In the genomic region with DNA sequence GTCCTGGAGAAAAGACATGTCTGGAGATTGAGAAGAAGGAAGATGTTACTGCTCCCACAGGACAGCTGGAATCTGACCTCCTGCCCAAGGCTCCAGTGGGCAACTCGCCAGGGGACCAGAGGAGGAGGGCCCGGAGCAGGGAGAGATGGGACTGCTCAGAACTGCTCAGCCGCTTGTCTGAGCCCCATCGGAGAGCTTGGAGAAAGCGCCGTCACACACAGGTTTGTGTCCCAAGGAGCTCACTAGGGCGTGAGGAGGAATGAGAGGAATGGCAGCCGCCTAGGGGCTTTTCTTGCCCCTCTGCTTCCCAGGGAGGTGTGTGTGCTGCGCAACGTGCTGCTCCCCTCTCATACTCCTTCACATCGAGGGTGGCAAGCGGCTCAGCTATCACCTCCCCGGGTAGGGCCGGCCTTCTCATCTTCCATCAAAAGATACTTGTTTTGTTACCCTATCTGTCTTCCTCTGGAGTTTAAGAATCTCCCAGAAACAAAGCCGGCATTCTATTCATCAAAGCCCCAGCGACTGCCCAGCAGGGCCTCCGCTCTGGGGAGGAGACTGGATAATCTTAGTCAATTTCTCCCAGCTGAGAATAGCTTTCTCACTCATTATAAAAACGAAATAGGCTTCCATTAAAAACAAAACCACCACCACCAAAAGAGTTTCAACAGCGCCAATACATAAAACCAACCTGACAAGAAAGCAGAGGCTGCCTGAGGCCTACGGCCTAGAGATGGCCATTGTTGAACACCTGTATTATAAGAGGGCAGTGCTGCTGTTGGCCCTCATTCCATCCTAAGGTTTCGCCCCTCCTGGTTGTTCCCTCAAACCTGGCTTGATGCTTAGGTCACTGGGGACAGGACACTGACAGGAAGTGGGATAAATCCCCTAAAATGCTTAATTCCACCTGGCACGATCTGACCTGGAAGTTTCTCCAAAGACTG, we compare ENCODE assay signal across 8 mouse cellular contexts. TPM values are rescaled to one million over a fixed set of nuclear protein-coding genes. Genes with fewer than 3 reads are reported as not detected.
DNase-seq lines count a peak whose midpoint lies in the region; ATAC-seq and TF ChIP-seq lines count a peak whose summit lies in the region.

No protein-coding gene starts in this region.

- H3K9me3 ChIP-seq in stomach, embryonic 15.5 days, result no peaks in the 10 kb centered on the region

- WGBS in stomach, embryonic 15.5 days, result 35% methylated on average over 22 of the region's 22 CpGs
- WGBS in thymus, adult 2 months, result 90% methylated on average over 22 of the region's 22 CpGs

- no peak for ATAC-seq in stomach, embryonic 15.5 days (ENCODE audit: insufficient read depth, low FRiP score, low read depth)

- no peak overlapping the region for H3K4me3 ChIP-seq in stomach, embryonic 15.5 days (replicated peaks)
- H3K4me3 ChIP-seq in thymus, adult 2 months (ENCODE audit: control insufficient read depth, insufficient read depth, low read length), result no peak overlapping the region

- no peak for TF ChIP-seq CTCF in thymus, adult 2 months (IDR thresholded peaks at IDR 0.05; ENCODE audit: borderline replicate concordance, control insufficient read depth, extremely low read depth, insufficient read depth, low read length, poor library complexity)

- peak; percentile 30 for DNase-seq in urinary bladder, postnatal 10 days (ENCODE audit: low spot score)
- no peak for DNase-seq in urinary bladder, adult 18-20 months (ENCODE audit: low spot score in 2 of 2)
- peak; percentile 59 for DNase-seq in gastrocnemius, postnatal 10 days
- peak; percentile 85 for DNase-seq in kidney, adult 18-20 months
- DNase-seq in lung, postnatal 25 days (ENCODE audit: low spot score), result peak; percentile 31
- no peak for DNase-seq in thymus, adult 2 months
- DNase-seq in B cell, adult 2 months, result no peak

- TF ChIP-seq POLR2A in thymus, adult 2 months (IDR thresholded peaks at IDR 0.05; ENCODE audit: control insufficient read depth, extremely low read depth, insufficient read depth, low read length, poor library complexity), result no peak

- H3K27me3 ChIP-seq in stomach, embryonic 15.5 days (replicated peaks), result no peaks in the 10 kb centered on the region
- H3K27me3 ChIP-seq in thymus, adult 2 months (ENCODE audit: control insufficient read depth, insufficient read depth, low read length), result no peaks in the 10 kb centered on the region

- H3K27ac ChIP-seq in stomach, embryonic 15.5 days, result no peak overlapping the region
- H3K27ac ChIP-seq in thymus, adult 2 months (ENCODE audit: control insufficient read depth, insufficient read depth, low read length), result no peak overlapping the region

- peak overlapping the region; percentile 45 for H3K4me2 ChIP-seq in stomach, embryonic 15.5 days

- H3K9ac ChIP-seq in stomach, embryonic 15.5 days, result no peak overlapping the region

- H3K4me1 ChIP-seq in stomach, embryonic 15.5 days, result peaks cover 32% of the 10 kb centered on the region
- H3K4me1 ChIP-seq in thymus, adult 2 months (replicated peaks; ENCODE audit: control insufficient read depth, insufficient read depth, low read length), result no peaks in the 10 kb centered on the region

- no peaks in the 10 kb centered on the region for H3K36me3 ChIP-seq in stomach, embryonic 15.5 days
- no peaks in the 10 kb centered on the region for H3K36me3 ChIP-seq in thymus, adult 2 months (ENCODE audit: control insufficient read depth, insufficient read depth, low read length)

RNA-seq across cellular contexts. Expression of a gene that starts 9.1 kb away (rescaled TPM):
- 10 to 100 TPM in 1 of 2 experiments, 1 to 10 TPM in 1; 7.2 to 11.0 TPM for total RNA-seq in gastrocnemius, postnatal 10 days (2021)
- 40.2 and 43.5 TPM in 2 replicates for polyA plus RNA-seq in stomach, embryonic 15.5 days (2015; fragmentation: Nextera tagmentation; extraction: Ambion mirVana)
- polyA plus RNA-seq in thymus, adult 2 months (2012; rRNA removed), result 7.3 and 7.8 TPM in 2 replicates

RNA-seq across cellular contexts. Expression of a gene that starts 37.9 kb away (rescaled TPM):
- 10 to 100 TPM; 17.2 to 19.1 TPM for total RNA-seq in gastrocnemius, postnatal 10 days (2021)
- 67.5 and 72.3 TPM in 2 replicates for polyA plus RNA-seq in stomach, embryonic 15.5 days (2015; fragmentation: Nextera tagmentation; extraction: Ambion mirVana)
- 86.4 and 87.4 TPM in 2 replicates for polyA plus RNA-seq in thymus, adult 2 months (2012; rRNA removed)

Comparison
In these comparisons a context has a peak if more than half of its experiments do, and no peak if none do; other contexts are left out.
1. DNase-seq: peak in urinary bladder, postnatal 10 days (single experiment), gastrocnemius, postnatal 10 days (single experiment), kidney, adult 18-20 months (single experiment) and lung, postnatal 25 days (single experiment); none in urinary bladder, adult 18-20 months (0 of 2), thymus, adult 2 months (single experiment) and B cell, adult 2 months (0 of 2).